Mouse (Mus musculus) neural tube, embryonic 12.5 days (tissue): ENCODE results near the gene Apex1. TPM values are rescaled to one million over a fixed set of nuclear protein-coding genes. Genes with fewer than 3 reads are reported as not detected.
"Not testable (repeated sequence)": the region's sequence is repeated elsewhere in the genome, so short reads cannot be mapped to it uniquely, and the experiment has no call there.

ENCODE experiments used
- ATAC-seq: fragments of 200-750 bp; cut with Nextera tagmentation; 2 replicates; pipeline ENCODE4 v1.8.0; 2017; ENCODE audit warnings: low read depth, mild to moderate bottlenecking, moderate TSS enrichment, moderate library complexity; ENCODE audit not compliant: low FRiP score
- H3K27ac ChIP-seq: fragments of 300-500 bp; sonication (generic); 2 replicates; pipeline ENCODE4 v1.5.1; 2016
- H3K27me3 ChIP-seq: fragments of 300-500 bp; sonication (generic); replicated peaks from 2 replicates; pipeline ENCODE4 v1.6.1; 2016; ENCODE audit warnings: mild to moderate bottlenecking
- H3K36me3 ChIP-seq: fragments of 300-500 bp; sonication (generic); 2 replicates; pipeline ENCODE4 v1.6.1; 2016; ENCODE audit warnings: mild to moderate bottlenecking
- H3K4me1 ChIP-seq: fragments of 300-500 bp; sonication (generic); 2 replicates; pipeline ENCODE4 v1.6.1; 2016
- H3K4me2 ChIP-seq: fragments of 300-500 bp; sonication (generic); replicated peaks from 2 replicates; pipeline ENCODE4 v1.6.1; 2016; ENCODE audit warnings: mild to moderate bottlenecking
- H3K4me3 ChIP-seq: fragments of 300-500 bp; sonication (generic); 2 replicates; pipeline ENCODE4 v1.5.1; 2016
- H3K9ac ChIP-seq: fragments of 300-500 bp; sonication (generic); 2 replicates; pipeline ENCODE4 v1.6.1; 2016; ENCODE audit warnings: mild to moderate bottlenecking
- H3K9me3 ChIP-seq: fragments of 300-500 bp; sonication (generic); 2 replicates; pipeline ENCODE4 v1.6.1; 2016; ENCODE audit warnings: mild to moderate bottlenecking
- WGBS: fragments of 180-500 bp; shearing (Covaris S2); methylation state at CpG from one replicate; pipeline ENCODE4 v1.1.7; 2016; 5-methylcytosine and 5-hydroxymethylcytosine counted together
- polyA plus RNA-seq: library from polyadenylated mRNA; unstranded; fragments of >200 nt; fragmentation: Nextera tagmentation; extraction: Ambion mirVana; gene quantifications from 2 replicates; pipeline ENCODE4 v1.2.1, GENCODE M21; 2016

Gene Apex1
- polyA plus RNA-seq, 1 experiment from 2014 or later, result 279 TPM

- 49% methylated on average over 7 of the region's 7 CpGs for WGBS
- H3K4me1 ChIP-seq, result peaks cover 10% of the 10 kb centered on the region
- peak within 1 kb of the TSS; percentile 83 for H3K4me2 ChIP-seq
- no peaks in the 10 kb centered on the region for H3K9me3 ChIP-seq
- H3K4me3 ChIP-seq, result peak within 1 kb of the TSS; percentile 47
- ATAC-seq, result no peak
- no peaks in the 10 kb centered on the region for H3K36me3 ChIP-seq
- H3K27me3 ChIP-seq, result peaks cover 3% of the 10 kb centered on the region; the same call in 1 of the 2 replicates
- H3K9ac ChIP-seq, result peak within 1 kb of the TSS; percentile 65
- no peak within 1 kb of the TSS for H3K27ac ChIP-seq
These were observed 27.4 kb upstream of the Apex1 start, which contains the start of gene Klhl33 for GRCm38 (mm10) chr14:50897374-50897765. TSS of gene Klhl33 (minus strand) at chr14:50897507.

GRCm38 (mm10) chr14:50897992-50898391 lies 26.8 kb upstream of the Apex1 start:
- not testable (repeated sequence) for H3K27ac ChIP-seq, ATAC-seq, H3K4me1 ChIP-seq, H3K36me3 ChIP-seq, H3K27me3 ChIP-seq, H3K9ac ChIP-seq, H3K4me2 ChIP-seq, H3K9me3 ChIP-seq, H3K4me3 ChIP-seq
- WGBS, result 92% methylated on average over 2 of the region's 2 CpGs

- H3K4me2 ChIP-seq, result peak overlapping the region; percentile 71
- ATAC-seq, result peak; percentile 91
- H3K9me3 ChIP-seq, result no peaks in the 10 kb centered on the region
- 3% methylated on average over 26 of the region's 26 CpGs for WGBS
- no peaks in the 10 kb centered on the region for H3K36me3 ChIP-seq
- H3K4me3 ChIP-seq, result peak overlapping the region; percentile 29
- peaks cover 3% of the 10 kb centered on the region; the same call in 1 of the 2 replicates for H3K4me1 ChIP-seq
- H3K27me3 ChIP-seq, result no peaks in the 10 kb centered on the region
- peak overlapping the region; percentile 51 for H3K9ac ChIP-seq
- H3K27ac ChIP-seq, result no peak overlapping the region
These were observed 20.6 kb upstream of the Apex1 start for GRCm38 (mm10) chr14:50903973-50904827.

GRCm38 (mm10) chr14:50904828-50905129 lies 20.0 kb upstream of the Apex1 start:
- H3K27ac ChIP-seq, result no peak overlapping the region
- H3K36me3 ChIP-seq, result no peaks in the 10 kb centered on the region
- H3K4me1 ChIP-seq, result peaks cover 3% of the 10 kb centered on the region; the same call in 1 of the 2 replicates
- no peaks in the 10 kb centered on the region for H3K27me3 ChIP-seq
- WGBS, result 88% methylated on average over 4 of the region's 4 CpGs
- H3K4me3 ChIP-seq, result no peak overlapping the region
- no peaks in the 10 kb centered on the region for H3K9me3 ChIP-seq
- ATAC-seq, result no peak
- H3K9ac ChIP-seq, result no peak overlapping the region
- no peak overlapping the region for H3K4me2 ChIP-seq

- H3K36me3 ChIP-seq, H3K27me3 ChIP-seq, ATAC-seq, H3K9ac ChIP-seq, H3K4me2 ChIP-seq, H3K4me3 ChIP-seq, H3K4me1 ChIP-seq, H3K9me3 ChIP-seq, H3K27ac ChIP-seq: not testable (repeated sequence)
These were observed 19.4 kb upstream of the Apex1 start for GRCm38 (mm10) chr14:50905327-50905726.

GRCm38 (mm10) chr14:50908126-50908525 lies 16.6 kb upstream of the Apex1 start:
- no peak overlapping the region for H3K27ac ChIP-seq
- no peaks in the 10 kb centered on the region for H3K27me3 ChIP-seq
- H3K9me3 ChIP-seq, result no peaks in the 10 kb centered on the region
- ATAC-seq, result no peak
- peaks cover 15% of the 10 kb centered on the region for H3K36me3 ChIP-seq
- WGBS, result 82% methylated on average over 4 of the region's 4 CpGs
- no peak overlapping the region for H3K4me3 ChIP-seq
- no peak overlapping the region for H3K4me2 ChIP-seq
- H3K9ac ChIP-seq, result no peak overlapping the region
- peaks cover 3% of the 10 kb centered on the region; the same call in 1 of the 2 replicates for H3K4me1 ChIP-seq

- H3K9ac ChIP-seq, result no peak overlapping the region
- H3K9me3 ChIP-seq, result no peaks in the 10 kb centered on the region
- H3K36me3 ChIP-seq, result peaks cover 44% of the 10 kb centered on the region
- H3K4me2 ChIP-seq, result no peak overlapping the region
- H3K4me3 ChIP-seq, result no peak overlapping the region
- H3K27me3 ChIP-seq, result no peaks in the 10 kb centered on the region
- H3K27ac ChIP-seq, result no peak overlapping the region
- 61% methylated on average over 3 of the region's 3 CpGs for WGBS
- no peaks in the 10 kb centered on the region for H3K4me1 ChIP-seq
- ATAC-seq, result no peak
These were observed 13.4 kb upstream of the Apex1 start for GRCm38 (mm10) chr14:50911356-50911755.

GRCm38 (mm10) chr14:50923437-50923836 lies 1.3 kb upstream of the Apex1 start:
- not testable (repeated sequence) for H3K27ac ChIP-seq, H3K9me3 ChIP-seq, H3K27me3 ChIP-seq, ATAC-seq
- H3K9ac ChIP-seq, result peak overlapping the region; percentile 83; the same call in 1 of the 2 replicates
- H3K4me3 ChIP-seq, result peak overlapping the region; percentile 77
- H3K4me1 ChIP-seq, result peaks cover 20% of the 10 kb centered on the region
- H3K4me2 ChIP-seq, result peak overlapping the region; percentile 78
- WGBS, result 78% methylated on average over 1 of the region's 1 CpGs
- H3K36me3 ChIP-seq, result peaks cover 33% of the 10 kb centered on the region

- peak; percentile 39 for ATAC-seq
- Histone ChIP-seq H3K9ac (peak overlapping the region; percentile 83), H3K4me2 (peak overlapping the region; percentile 78), H3K36me3 (peaks cover 34% of the 10 kb centered on the region), H3K4me1 (peaks cover 27% of the 10 kb centered on the region), H3K9me3 (no peaks in the 10 kb centered on the region), H3K27ac (peak overlapping the region; percentile 77), H3K4me3 (peak overlapping the region; percentile 77), H3K27me3 (no peaks in the 10 kb centered on the region)
- WGBS, result 2% methylated on average over 38 of the region's 38 CpGs
These were observed 548 bp downstream of the Apex1 start for GRCm38 (mm10) chr14:50925111-50925920.

GRCm38 (mm10) chr14:50927366-50927765 lies 2.6 kb downstream of the Apex1 start:
- 69% methylated on average over 3 of the region's 3 CpGs for WGBS
- ATAC-seq, result no peak
- Histone ChIP-seq H3K27ac (no peak overlapping the region; the same call in 1 of the 2 replicates), H3K9ac (no peak overlapping the region), H3K36me3 (peaks cover 34% of the 10 kb centered on the region), H3K27me3 (no peaks in the 10 kb centered on the region), H3K4me2 (no peak overlapping the region), H3K4me1 (peaks cover 27% of the 10 kb centered on the region), H3K9me3 (no peaks in the 10 kb centered on the region), H3K4me3 (no peak overlapping the region)

GRCm38 (mm10) chr14:50929951-50930350 lies 5.2 kb downstream of the Apex1 start:
- peak overlapping the region; percentile 86 for H3K4me2 ChIP-seq
- 19% methylated on average over 10 of the region's 10 CpGs for WGBS
- no peaks in the 10 kb centered on the region for H3K9me3 ChIP-seq
- H3K4me3 ChIP-seq, result peak overlapping the region; percentile 95
- H3K9ac ChIP-seq, result peak overlapping the region; percentile 94
- H3K36me3 ChIP-seq, result peaks cover 34% of the 10 kb centered on the region
- H3K27ac ChIP-seq, result no peak overlapping the region
- H3K27me3 ChIP-seq, result no peaks in the 10 kb centered on the region
- ATAC-seq, result no peak
- peaks cover 18% of the 10 kb centered on the region for H3K4me1 ChIP-seq

GRCm38 (mm10) chr14:50930377-50930753 lies 5.6 kb downstream of the Apex1 start:
- Histone ChIP-seq H3K4me1 (peaks cover 18% of the 10 kb centered on the region), H3K9ac (peak overlapping the region; percentile 94), H3K4me2 (peak overlapping the region; percentile 86), H3K27ac (peak overlapping the region; percentile 64; the same call in 1 of the 2 replicates), H3K9me3 (no peaks in the 10 kb centered on the region), H3K27me3 (no peaks in the 10 kb centered on the region), H3K36me3 (peaks cover 34% of the 10 kb centered on the region), H3K4me3 (peak overlapping the region; percentile 95)
- ATAC-seq, result peak; percentile 55
- 1% methylated on average over 38 of the region's 38 CpGs for WGBS
